Mouse (Mus musculus) cerebral cortex, adult 2 months (tissue): ENCODE results near the gene Sbno2.

Source experiments
- WGBS: fragments of 180-500 bp; shearing (Covaris S2); methylation state at CpG from one replicate; pipeline ENCODE4 v1.1.7; 2018; 5-methylcytosine and 5-hydroxymethylcytosine counted together

Gene Sbno2

GRCm38 (mm10) chr10:80057683-80058326 lies 47.6 kb downstream of the Sbno2 start:
- 71% methylated on average over 30 of the region's 30 CpGs for WGBS

DNA sequence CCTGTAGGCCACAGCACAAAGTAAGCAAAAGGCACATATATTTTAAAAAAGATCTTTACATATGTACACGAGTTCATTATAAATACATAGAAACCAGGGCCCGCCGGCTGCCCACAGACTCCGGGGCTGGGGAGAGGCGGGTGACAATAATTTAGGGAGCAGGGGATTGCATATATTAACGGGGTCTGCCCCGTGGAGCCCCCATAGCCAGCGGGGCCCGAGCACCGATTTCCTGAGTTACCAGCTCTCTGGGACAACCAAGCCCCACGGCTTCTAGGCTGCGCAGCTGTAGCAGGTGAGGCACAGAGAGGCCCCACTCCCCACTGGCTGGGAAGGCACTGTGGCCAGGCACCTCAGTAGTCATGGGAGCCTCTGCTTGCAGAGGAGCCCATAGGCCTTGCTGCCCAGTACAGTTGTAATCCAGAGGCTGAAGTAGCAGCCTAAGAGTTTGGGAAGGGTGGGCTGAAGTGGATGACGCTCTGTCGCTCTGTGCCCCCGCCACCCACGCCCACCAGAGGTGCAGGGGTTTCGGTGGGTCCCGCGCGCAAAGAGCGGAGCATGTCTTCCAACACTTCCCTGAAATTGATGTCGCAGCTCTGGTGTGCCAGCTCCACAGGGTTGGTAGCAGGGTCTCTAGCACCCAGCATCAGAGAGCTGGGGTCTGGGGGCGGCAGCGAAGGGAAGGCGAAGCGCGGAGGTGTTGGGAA lies 48.2 kb downstream of the Sbno2 start:
- 79% methylated on average over 27 of the region's 27 CpGs for WGBS

- WGBS: 80% methylated on average over 4 of the region's 4 CpGs
These were observed 48.9 kb downstream of the Sbno2 start for GRCm38 (mm10) chr10:80056506-80056905.

DNA sequence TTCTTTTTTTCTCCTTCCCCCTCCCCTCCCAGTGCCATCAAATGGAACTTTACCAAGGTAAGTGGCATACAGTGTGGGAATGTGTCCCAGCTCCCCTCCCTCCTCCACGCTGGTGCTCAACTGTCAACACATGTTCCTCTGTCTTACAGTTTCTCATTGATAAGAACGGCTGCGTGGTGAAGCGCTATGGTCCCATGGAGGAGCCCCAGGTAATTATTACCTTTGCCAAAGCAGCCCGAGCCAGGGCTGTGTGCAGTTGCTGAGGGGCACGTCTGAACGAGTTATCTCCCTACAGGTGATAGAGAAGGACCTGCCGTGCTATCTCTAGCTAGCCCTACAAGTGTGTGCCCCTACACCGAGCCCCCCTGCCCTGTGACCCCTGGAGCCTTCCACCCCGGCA lies 49.5 kb downstream of the Sbno2 start:
- WGBS: 66% methylated on average over 10 of the region's 10 CpGs

GRCm38 (mm10) chr10:80055364-80055763 lies 50.0 kb downstream of the Sbno2 start:
- WGBS: 57% methylated on average over 5 of the region's 5 CpGs

- 3% methylated on average over 3 of the region's 3 CpGs for WGBS
These were observed 50.5 kb downstream of the Sbno2 start for GRCm38 (mm10) chr10:80054911-80055310.

DNA sequence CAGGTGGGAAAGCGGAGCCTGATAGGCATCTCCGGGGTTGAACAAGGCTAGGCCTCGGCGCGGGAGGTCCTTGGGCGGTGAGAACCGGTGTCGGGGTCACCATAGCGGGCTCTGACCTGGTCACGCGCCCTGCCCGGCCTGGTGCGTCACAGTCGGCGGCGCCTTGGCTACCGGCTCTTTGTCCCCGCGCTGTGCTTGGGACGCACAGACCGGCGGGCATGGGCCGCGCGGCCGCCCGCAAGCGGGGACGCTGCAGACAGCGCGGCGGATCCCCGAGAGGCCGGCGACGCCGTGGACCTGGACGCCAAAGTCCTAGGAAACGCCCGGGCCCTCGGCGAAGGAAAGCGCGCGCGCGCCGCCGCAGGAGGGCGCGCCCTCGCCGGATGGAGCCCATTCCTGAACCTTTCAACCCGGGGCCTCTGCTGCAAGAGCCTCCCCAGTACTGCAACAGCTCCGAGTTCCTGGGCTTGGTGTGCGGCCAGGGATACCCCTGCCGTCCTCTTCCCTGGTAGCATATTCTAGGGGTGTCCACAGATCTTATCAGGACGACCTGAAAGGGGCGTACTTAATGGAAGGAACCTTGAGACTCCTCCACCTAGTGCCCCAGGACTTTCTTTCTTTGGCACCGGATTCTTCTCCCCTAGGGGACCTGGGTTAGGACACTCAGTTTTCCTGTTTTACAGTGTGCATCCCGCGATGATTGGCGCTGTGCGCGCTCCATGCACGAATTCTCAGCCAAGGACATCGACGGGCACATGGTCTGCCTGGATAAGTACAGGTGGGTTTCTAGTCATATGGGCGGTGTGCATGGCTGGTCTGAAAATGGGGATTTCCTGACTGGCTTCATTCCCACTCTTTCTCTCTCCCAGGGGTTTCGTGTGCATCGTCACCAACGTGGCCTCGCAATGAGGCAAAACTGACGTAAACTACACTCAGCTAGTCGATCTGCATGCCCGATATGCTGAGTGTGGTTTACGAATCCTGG lies 51.2 kb downstream of the Sbno2 start:
- WGBS: under 1% methylated on average over 77 of the region's 77 CpGs

- WGBS: under 1% methylated on average over 47 of the region's 47 CpGs
These were observed 52.1 kb downstream of the Sbno2 start for GRCm38 (mm10) chr10:80053259-80053780.

DNA sequence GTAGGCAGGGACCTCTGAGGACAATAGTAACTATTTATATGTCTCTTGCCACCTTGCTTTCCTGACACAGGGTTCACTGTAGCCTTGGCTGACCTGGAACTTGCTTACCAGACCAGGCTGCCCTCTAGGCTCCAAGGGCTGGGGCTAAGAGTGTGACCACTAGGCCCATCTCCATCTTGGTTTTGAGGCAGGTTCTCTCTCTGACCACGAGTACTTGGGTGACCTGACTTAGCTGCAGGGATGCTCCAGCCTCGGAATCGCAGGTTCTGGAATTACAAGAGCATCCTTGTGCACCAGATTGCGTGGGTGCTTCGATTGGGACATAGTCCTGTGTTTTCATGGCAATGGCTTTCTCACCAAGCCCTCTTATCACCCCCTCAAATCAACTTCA lies 53.0 kb downstream of the Sbno2 start:
- WGBS: 84% methylated on average over 5 of the region's 5 CpGs

GRCm38 (mm10) chr10:80051618-80052373 lies 53.6 kb downstream of the Sbno2 start:
- 51% methylated on average over 14 of the region's 14 CpGs for WGBS

DNA sequence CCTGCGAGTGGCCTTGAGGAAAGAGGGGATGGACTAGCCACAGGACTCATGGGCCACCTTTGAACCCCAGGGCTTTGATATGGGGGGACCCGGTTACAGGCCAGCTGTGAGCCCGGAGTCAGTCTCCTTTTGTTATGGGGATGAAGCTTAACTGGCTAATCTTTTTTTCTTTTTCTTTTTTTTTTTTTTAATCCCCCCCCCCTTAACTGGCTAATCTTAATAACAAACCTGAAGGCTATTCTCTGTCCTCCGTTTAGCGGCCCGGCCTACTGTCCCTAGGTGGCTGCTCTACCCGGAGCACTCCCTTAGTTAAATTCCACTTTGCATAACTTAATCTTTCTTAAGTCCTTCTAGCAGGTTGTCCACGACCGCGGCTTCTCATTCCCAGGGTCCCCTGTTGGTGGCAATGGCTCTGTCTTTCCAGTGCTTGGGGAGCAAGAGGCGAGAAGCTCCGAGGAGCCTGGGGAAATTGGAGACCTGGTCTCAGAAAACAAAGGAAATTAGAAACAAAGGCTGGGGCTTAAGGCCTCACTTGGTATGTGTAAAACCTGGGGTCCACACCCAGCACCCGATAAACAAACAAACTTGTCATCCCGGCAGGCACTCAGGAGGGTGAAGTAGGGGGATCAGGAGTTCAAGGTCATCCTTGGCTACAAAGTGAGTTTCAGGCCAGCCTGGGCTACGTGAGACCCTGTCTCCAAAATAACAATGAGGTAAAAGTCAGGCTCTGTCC lies 54.3 kb downstream of the Sbno2 start:
- 52% methylated on average over 15 of the region's 15 CpGs for WGBS

GRCm38 (mm10) chr10:80050244-80050643 lies 55.1 kb downstream of the Sbno2 start:
- 74% methylated on average over 6 of the region's 6 CpGs for WGBS

DNA sequence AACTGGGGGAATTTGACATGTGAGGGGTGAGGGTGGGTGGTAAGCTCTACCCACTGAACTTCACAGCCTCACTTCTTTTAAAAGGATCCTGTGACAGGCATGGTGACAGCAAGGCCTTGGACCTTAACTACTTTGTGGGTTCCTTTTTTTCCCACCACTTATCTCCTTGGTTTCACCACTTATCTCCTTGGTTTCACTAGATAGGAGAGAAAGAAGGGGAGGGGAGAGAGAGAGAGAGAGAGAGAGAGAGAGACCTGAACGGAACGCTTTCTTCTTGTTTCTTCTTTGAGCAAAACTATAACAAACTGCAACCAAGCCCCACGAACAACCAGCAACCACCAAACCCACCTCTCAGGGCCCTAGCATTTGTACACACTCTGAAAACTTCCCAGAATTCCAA lies 56.5 kb downstream of the Sbno2 start:
- WGBS: 69% methylated on average over 3 of the region's 3 CpGs

DNA sequence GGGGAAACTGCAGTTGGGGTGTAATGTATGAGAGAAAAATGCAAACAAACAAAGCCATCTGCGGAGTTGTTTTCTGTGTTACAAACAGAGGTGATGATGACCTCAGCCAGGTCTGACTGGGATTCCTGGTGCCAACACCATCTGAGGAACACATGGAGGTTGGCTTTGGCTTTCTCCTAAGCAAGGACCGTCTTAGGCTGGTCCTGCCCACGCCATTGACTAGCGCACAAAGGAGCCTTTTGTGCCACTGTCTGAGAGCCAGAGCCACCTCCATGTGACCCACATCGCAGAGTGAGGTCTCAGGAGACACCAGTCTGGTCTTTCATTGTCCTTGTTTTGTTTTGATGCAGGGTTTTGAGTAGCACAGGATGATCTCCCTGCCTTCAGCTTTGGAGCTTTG lies 57.0 kb downstream of the Sbno2 start:
- WGBS: 21% methylated on average over 5 of the region's 5 CpGs

GRCm38 (mm10) chr10:80047041-80047565 lies 58.3 kb downstream of the Sbno2 start, which contains the start of gene Gpx4:
Gpx4 (plus strand) TSS chr10:80047166.
- 70% methylated on average over 9 of the region's 9 CpGs for WGBS

DNA sequence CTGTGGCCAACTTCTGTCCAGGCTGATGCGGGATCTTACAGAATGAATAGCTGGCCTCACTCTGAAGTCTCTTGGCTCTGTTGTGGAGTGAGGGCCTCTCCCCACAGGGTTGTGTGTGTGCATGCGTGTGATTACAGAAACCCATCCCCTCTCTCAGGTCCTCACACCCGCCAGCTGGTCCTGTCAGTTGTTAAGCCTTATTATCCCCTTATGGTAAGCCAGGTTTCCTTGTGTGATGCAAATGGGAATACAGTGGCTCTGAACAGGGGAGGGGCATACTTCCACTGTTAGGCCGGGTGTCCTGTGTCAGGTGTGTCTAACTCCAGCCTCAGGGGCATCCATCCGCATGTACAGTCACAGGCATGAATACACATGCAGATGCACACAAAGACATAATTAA lies 59.6 kb downstream of the Sbno2 start:
- 78% methylated on average over 5 of the region's 5 CpGs for WGBS

DNA sequence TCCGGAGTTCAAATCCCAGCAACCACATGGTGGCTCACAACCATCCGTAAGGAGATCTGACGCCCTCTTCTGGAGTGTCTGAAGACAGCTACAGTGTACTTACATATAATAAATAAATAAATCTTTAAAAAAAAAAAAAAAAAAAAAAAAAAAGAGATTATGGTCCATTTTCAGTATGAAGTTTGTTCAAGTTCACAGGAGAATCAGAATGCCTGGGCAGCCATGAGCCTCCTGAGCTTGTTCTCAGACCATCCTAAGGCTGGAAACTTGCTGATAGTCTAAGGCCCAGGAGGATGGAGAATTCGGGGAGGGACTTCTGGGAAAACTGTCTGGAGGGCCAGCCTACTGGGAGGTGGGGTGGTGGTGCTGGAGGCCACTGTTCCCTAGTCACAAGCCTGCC lies 60.0 kb downstream of the Sbno2 start:
- WGBS: 70% methylated on average over 4 of the region's 4 CpGs

- 46% methylated on average over 4 of the region's 4 CpGs for WGBS
These were observed 61.3 kb downstream of the Sbno2 start for GRCm38 (mm10) chr10:80044087-80044486.

- 83% methylated on average over 8 of the region's 8 CpGs for WGBS
These were observed 63.8 kb downstream of the Sbno2 start for GRCm38 (mm10) chr10:80041409-80042060.

DNA sequence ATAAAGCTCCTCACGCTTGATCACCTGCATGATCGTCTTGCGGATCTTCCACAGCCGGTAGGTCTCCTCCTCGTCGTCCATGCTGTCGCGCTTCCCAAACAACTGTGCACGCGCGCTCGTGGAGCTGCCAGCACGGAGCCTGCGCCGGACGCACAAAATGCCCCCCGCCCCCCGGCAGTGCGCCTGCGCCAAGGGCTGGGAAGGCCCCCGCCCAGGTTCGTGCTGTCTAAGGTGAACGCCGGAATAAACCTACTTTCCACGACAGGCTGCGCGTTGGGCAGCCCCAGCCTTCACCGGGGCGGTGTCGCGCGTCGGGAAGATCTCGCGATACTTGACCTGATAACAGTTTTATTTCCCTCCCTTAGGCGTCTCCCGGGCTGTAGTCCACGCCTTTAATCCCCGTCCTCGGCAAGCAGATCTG lies 65.8 kb downstream of the Sbno2 start, which contains the start of gene Polr2e:
Gene Polr2e, minus strand, starts transcription at position 237 of the 421 bp plus-strand sequence.
- under 1% methylated on average over 40 of the region's 40 CpGs for WGBS
